Mouse (Mus musculus): ENCODE results near the gene Abca8b.

DNA sequence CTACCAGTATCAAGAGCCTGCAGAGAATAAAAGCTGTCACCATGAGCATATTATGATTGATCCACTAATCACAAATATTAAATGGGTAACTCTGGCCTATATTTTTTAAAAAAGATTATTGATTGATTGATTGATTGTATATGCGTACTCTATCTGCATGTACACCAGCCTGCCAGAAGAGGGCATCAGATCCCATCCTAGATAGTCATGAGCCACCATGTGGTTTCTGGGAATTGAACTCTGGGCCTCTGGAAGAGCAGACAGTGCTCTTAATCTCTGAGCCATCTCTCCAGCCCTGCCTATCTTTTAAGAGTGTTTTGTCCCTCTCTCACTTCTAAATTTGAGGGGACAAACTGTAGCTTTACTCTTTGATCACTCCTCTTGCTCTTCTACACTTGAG lies 40.5 kb downstream of the Abca8b start:
- TF ChIP-seq GATA1 (IDR thresholded peaks at IDR 0.05; ENCODE audit: low read length) (no peak), TAL1 (IDR thresholded peaks at IDR 0.05; ENCODE audit: low read length) (no peak)

All from erythroblast, embryonic 14.5 days (primary cell).